Mouse (Mus musculus) ES-Bruce4 (cell line): ENCODE measurements around the gene Camsap2.

Experiments
- CTCF ChIP-seq: IDR thresholded peaks from one replicate; pipeline ENCODE4 v1.8.1; 2011; ENCODE audit warnings: low read depth, low read length
- POLR2A ChIP-seq: IDR thresholded peaks from one replicate; pipeline ENCODE4 v1.8.1; 2011; ENCODE audit warnings: low read length; ENCODE audit not compliant: insufficient read depth

DNA sequence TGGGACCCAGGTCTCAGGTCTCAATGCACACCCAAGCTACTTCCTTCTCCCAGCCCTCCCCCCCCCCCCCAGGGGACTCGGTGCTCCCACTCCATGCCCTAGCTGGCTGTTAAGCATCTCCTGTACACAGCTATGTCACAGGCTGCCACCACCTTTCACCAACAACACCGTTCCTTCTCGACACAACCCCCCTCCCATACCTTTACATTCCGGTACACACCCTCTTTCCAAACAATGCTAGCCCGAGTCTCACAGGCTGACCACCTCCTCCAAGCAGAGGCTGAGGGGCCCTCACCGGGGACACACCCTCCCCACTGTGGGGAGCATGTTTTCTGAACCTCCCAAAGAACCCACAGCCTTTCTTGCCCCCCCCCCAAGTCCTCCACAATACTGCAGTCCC, 114.3 kb downstream of the Camsap2 start:
- no peak for TF ChIP-seq CTCF
- no peak for TF ChIP-seq POLR2A
